Mouse (Mus musculus) ES-Bruce4 (cell line): Measurements from ENCODE around the gene Xpot. TPM values are rescaled to one million over a fixed set of nuclear protein-coding genes. Genes with fewer than 3 reads are reported as not detected.
A peak's percentile ranks its signal among the peaks of the same experiment; 100 is the strongest.

ENCODE experiments used
- H3K27ac ChIP-seq: 2 replicates; pipeline ENCODE4 v1.5.1; 2012; ENCODE audit warnings: low read length, inconsistent platforms; ENCODE audit not compliant: insufficient read depth
- H3K27me3 ChIP-seq: 2 replicates; pipeline ENCODE4 v1.6.1; 2012; ENCODE audit warnings: mild to moderate bottlenecking, low read length, inconsistent platforms; ENCODE audit not compliant: control insufficient read depth, poor library complexity, insufficient read depth, severe bottlenecking
- H3K36me3 ChIP-seq: 2 replicates; pipeline ENCODE4 v1.6.1; 2012; ENCODE audit warnings: inconsistent platforms, mild to moderate bottlenecking, low read length, moderate library complexity; ENCODE audit not compliant: control insufficient read depth, poor library complexity, insufficient read depth, severe bottlenecking
- H3K4me1 ChIP-seq: one replicate; pipeline ENCODE4 v1.8.1; 2011; ENCODE audit warnings: low read length; ENCODE audit not compliant: control insufficient read depth, insufficient read depth
- H3K4me3 ChIP-seq: 2 replicates; pipeline ENCODE4 v1.5.1; 2011; ENCODE audit warnings: low read depth, mild to moderate bottlenecking, low read length
- H3K9ac ChIP-seq: 2 replicates; pipeline ENCODE4 v1.6.1; 2012; ENCODE audit warnings: low read depth, mild to moderate bottlenecking, inconsistent platforms; ENCODE audit not compliant: poor library complexity, severe bottlenecking
- H3K9me3 ChIP-seq: replicated peaks from 2 replicates; pipeline ENCODE4 v1.6.1; 2012; ENCODE audit warnings: mild to moderate bottlenecking, low read length, inconsistent platforms; ENCODE audit not compliant: control insufficient read depth, poor library complexity, insufficient read depth, severe bottlenecking
- CTCF ChIP-seq: IDR thresholded peaks from one replicate; pipeline ENCODE4 v1.8.1; 2011; ENCODE audit warnings: low read depth, low read length
- EP300 ChIP-seq: IDR thresholded peaks from 2 replicates; pipeline ENCODE4 v1.6.1; 2011; ENCODE audit warnings: low read depth, low read length; ENCODE audit not compliant: insufficient read depth
- POLR2A ChIP-seq: IDR thresholded peaks from one replicate; pipeline ENCODE4 v1.8.1; 2011; ENCODE audit warnings: low read length; ENCODE audit not compliant: insufficient read depth
- polyA plus RNA-seq: library from polyadenylated mRNA; stranded (reverse); fragments of >200 nt; gene quantifications from 2 replicates; pipeline ENCODE4 v1.2.4, GENCODE M21; 2011; ENCODE audit warnings: low read depth; ENCODE audit not compliant: missing spikeins, insufficient read depth, insufficient read length

Xpot gene
- 132 and 139 TPM in 2 replicates for polyA plus RNA-seq

GRCm38 (mm10) chr10:121626186-121626882 lies at the start of gene Xpot:
Gene Xpot (minus strand): TSS chr10:121626332.
- TF ChIP-seq POLR2A (peak; percentile 81), EP300 (no peak)
- H3K9me3 ChIP-seq, result no peaks in the 10 kb centered on the region

GRCm38 (mm10) chr10:121669103-121669502 lies 43.0 kb upstream of the Xpot start:
- no peak overlapping the region for H3K9ac ChIP-seq
- H3K4me1 ChIP-seq, result no peaks in the 10 kb centered on the region
- H3K27ac ChIP-seq, result no peak overlapping the region
- no peaks in the 10 kb centered on the region for H3K27me3 ChIP-seq
- H3K4me3 ChIP-seq, result no peak overlapping the region
- no peaks in the 10 kb centered on the region for H3K36me3 ChIP-seq
- H3K9me3 ChIP-seq, result peaks cover 9% of the 10 kb centered on the region
- no peak for TF ChIP-seq POLR2A
- no peak for TF ChIP-seq CTCF
- no peak for TF ChIP-seq EP300

More at GRCm38 (mm10) chr10:121626186-121626882, at the start of gene Xpot:
- Histone ChIP-seq H3K36me3 (peaks cover 17% of the 10 kb centered on the region), H3K4me1 (peaks cover 2% of the 10 kb centered on the region), H3K27me3 (no peaks in the 10 kb centered on the region), H3K9ac (peak within 1 kb of the TSS; percentile 86), H3K27ac (peak within 1 kb of the TSS; percentile 80), H3K4me3 (peak within 1 kb of the TSS; percentile 95)

GRCm38 (mm10) chr10:121665631-121666145 lies 39.6 kb upstream of the Xpot start:
- H3K9me3 ChIP-seq, result no peaks in the 10 kb centered on the region
- H3K36me3 ChIP-seq, result no peaks in the 10 kb centered on the region
- H3K4me3 ChIP-seq, result no peak overlapping the region
- H3K27ac ChIP-seq, result no peak overlapping the region
- no peaks in the 10 kb centered on the region for H3K27me3 ChIP-seq
- H3K9ac ChIP-seq, result no peak overlapping the region
- no peaks in the 10 kb centered on the region for H3K4me1 ChIP-seq
- TF ChIP-seq EP300 (no peak), CTCF (no peak), POLR2A (no peak)

GRCm38 (mm10) chr10:121663599-121663998 lies 37.5 kb upstream of the Xpot start:
- TF ChIP-seq EP300, result no peak
- no peak for TF ChIP-seq POLR2A
- TF ChIP-seq CTCF, result no peak
- H3K4me1 ChIP-seq, result no peaks in the 10 kb centered on the region
- H3K9ac ChIP-seq, result no peak overlapping the region
- no peaks in the 10 kb centered on the region for H3K27me3 ChIP-seq
- H3K36me3 ChIP-seq, result no peaks in the 10 kb centered on the region
- no peak overlapping the region for H3K27ac ChIP-seq
- H3K4me3 ChIP-seq, result no peak overlapping the region
- H3K9me3 ChIP-seq, result no peaks in the 10 kb centered on the region

GRCm38 (mm10) chr10:121662711-121663110 lies 36.6 kb upstream of the Xpot start:
- no peaks in the 10 kb centered on the region for H3K4me1 ChIP-seq
- no peak overlapping the region for H3K27ac ChIP-seq
- H3K27me3 ChIP-seq, result no peaks in the 10 kb centered on the region
- no peak overlapping the region for H3K9ac ChIP-seq
- H3K4me3 ChIP-seq, result no peak overlapping the region
- H3K36me3 ChIP-seq, result no peaks in the 10 kb centered on the region
- no peaks in the 10 kb centered on the region for H3K9me3 ChIP-seq
- TF ChIP-seq EP300 (no peak), CTCF (no peak), POLR2A (no peak)

- H3K9ac ChIP-seq, result no peak overlapping the region
- no peak for TF ChIP-seq POLR2A
- TF ChIP-seq EP300, result no peak
- no peak for TF ChIP-seq CTCF
- H3K27ac ChIP-seq, result no peak overlapping the region
- no peaks in the 10 kb centered on the region for H3K27me3 ChIP-seq
- H3K9me3 ChIP-seq, result no peaks in the 10 kb centered on the region
- H3K36me3 ChIP-seq, result no peaks in the 10 kb centered on the region
- no peaks in the 10 kb centered on the region for H3K4me1 ChIP-seq
- H3K4me3 ChIP-seq, result no peak overlapping the region
These were observed 29.8 kb upstream of the Xpot start for GRCm38 (mm10) chr10:121655907-121656306.
